Mouse (Mus musculus) hindbrain, embryonic 11.5 days (tissue): ENCODE results near the gene Mettl2. TPM values are rescaled to one million over a fixed set of nuclear protein-coding genes. Genes with fewer than 3 reads are reported as not detected.

Experiments
- ATAC-seq: fragments of 200-750 bp; cut with Nextera tagmentation; 2 replicates; pipeline ENCODE4 v1.8.0; 2017; ENCODE audit warnings: mild to moderate bottlenecking, moderate TSS enrichment, moderate library complexity; ENCODE audit not compliant: low FRiP score
- DNase-seq: peaks from one replicate; pipeline ENCODE4 v3.0.0-alpha.2; 2015; ENCODE audit warnings: low spot score
- H3K27ac ChIP-seq: fragments of 300-500 bp; sonication (generic); 2 replicates; pipeline ENCODE4 v1.5.1; 2014; ENCODE audit warnings: mild to moderate bottlenecking, low read depth, low read length
- H3K27me3 ChIP-seq: fragments of 300-500 bp; sonication (generic); 2 replicates; pipeline ENCODE4 v1.6.1; 2014; ENCODE audit warnings: mild to moderate bottlenecking, low read length, moderate library complexity, mixed read lengths; ENCODE audit not compliant: control insufficient read depth, insufficient read depth
- H3K36me3 ChIP-seq: fragments of 300-500 bp; sonication (generic); 2 replicates; pipeline ENCODE4 v1.6.1; 2014; ENCODE audit warnings: mild to moderate bottlenecking, low read length, moderate library complexity, mixed read lengths; ENCODE audit not compliant: control insufficient read depth, insufficient read depth
- H3K4me1 ChIP-seq: fragments of 300-500 bp; sonication (generic); replicated peaks from 2 replicates; pipeline ENCODE4 v1.6.1; 2014; ENCODE audit warnings: low read length, mixed read lengths; ENCODE audit not compliant: control insufficient read depth, insufficient read depth
- H3K4me2 ChIP-seq: fragments of 300-500 bp; sonication (generic); replicated peaks from 2 replicates; pipeline ENCODE4 v1.6.1; 2014; ENCODE audit warnings: mild to moderate bottlenecking, low read depth, low read length
- H3K4me3 ChIP-seq: fragments of 300-500 bp; sonication (generic); 2 replicates; pipeline ENCODE4 v1.5.1; 2014; ENCODE audit warnings: low read depth, low read length
- H3K9ac ChIP-seq: fragments of 300-500 bp; sonication (generic); 2 replicates; pipeline ENCODE4 v1.6.1; 2014; ENCODE audit warnings: low read depth, low read length
- H3K9me3 ChIP-seq: fragments of 300-500 bp; sonication (generic); 2 replicates; pipeline ENCODE4 v1.6.1; 2016; ENCODE audit warnings: low read length; ENCODE audit not compliant: control insufficient read depth
- WGBS: fragments of 180-500 bp; shearing (Covaris S2); extraction: QIAGEN DNeasy Blood & Tissue Kit; methylation state at CpG from one replicate; pipeline ENCODE4 v1.1.7; 2014; 5-methylcytosine and 5-hydroxymethylcytosine counted together
- polyA plus RNA-seq: library from polyadenylated mRNA; unstranded; fragments of >200 nt; fragmentation: Nextera tagmentation; extraction: Ambion mirVana; gene quantifications from 2 replicates; pipeline ENCODE4 v1.2.1, GENCODE M21; 2014

Gene Mettl2
- polyA plus RNA-seq, 1 experiment from 2014 or later = 45.5 TPM

DNA sequence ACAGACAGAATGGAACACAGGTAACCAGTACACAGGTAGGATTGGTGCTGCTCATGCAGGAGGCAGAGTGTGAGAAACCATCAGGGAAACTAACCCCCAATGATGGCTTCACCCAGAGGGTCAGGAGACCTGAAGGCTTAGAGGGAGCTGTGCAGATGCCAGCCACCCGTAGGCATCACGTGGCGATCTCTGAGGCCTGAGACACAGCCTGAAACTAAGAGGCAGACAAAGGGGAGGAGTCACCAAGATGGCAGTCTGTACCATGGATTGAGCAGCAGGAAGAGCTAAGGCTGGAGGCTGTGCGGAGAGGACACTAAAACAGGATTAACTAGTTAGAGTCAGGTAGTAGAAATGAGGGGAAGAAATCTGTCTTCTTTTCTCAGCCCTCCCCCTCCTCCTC, 24.5 kb downstream of the Mettl2 start:
- Histone ChIP-seq H3K27me3 (no peaks in the 10 kb centered on the region), H3K9me3 (no peaks in the 10 kb centered on the region), H3K27ac (no peak overlapping the region), H3K9ac (no peak overlapping the region), H3K4me1 (peaks cover 6% of the 10 kb centered on the region; the same call in 1 of the 2 replicates), H3K36me3 (no peaks in the 10 kb centered on the region), H3K4me2 (no peak overlapping the region), H3K4me3 (no peak overlapping the region)
- DNase-seq (no peak), ATAC-seq (no peak)
- 70% methylated on average over 4 of the region's 4 CpGs for WGBS

DNA sequence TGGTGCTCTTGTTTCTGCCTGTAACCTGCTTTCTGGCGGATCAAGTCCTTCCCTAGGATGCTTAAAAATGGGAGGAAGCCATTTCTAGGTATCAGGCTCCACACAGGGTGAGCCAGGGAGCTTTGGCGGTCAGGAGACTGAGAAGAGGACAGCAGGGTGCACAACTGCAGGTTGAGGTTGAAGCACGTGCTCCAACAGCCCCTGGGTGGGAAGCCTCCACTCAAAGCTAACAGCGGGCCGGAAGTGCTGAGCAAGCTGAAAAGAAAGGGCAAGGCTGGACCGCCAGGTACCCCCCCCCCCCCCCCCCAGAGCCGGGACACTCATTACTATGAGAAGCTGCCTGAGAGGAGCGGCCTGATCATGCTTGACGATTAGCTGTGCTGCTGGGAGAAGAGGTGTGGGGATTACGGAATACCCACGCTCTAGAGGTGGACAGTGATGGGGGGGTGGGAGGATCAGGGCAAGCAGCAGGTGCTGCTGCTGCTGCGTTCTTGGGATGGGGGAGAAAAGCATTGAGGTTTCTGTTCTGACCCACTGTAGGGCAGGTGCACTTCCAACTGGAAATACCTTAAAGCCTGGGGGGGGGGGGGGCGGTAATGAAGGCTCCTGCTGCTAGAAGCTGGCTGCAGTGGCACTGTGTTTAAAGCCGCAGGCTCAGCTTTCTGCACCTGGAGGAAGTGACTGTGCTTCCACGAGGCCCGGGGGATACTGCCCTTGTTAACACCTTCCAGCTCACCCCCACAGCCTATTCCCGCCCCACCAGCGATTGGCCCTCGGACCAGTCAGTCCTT, 25.2 kb downstream of the Mettl2 start:
- no peak overlapping the region for H3K4me3 ChIP-seq
- no peaks in the 10 kb centered on the region for H3K27me3 ChIP-seq
- H3K4me2 ChIP-seq = no peak overlapping the region; the same call in 1 of the 2 replicates
- H3K36me3 ChIP-seq = no peaks in the 10 kb centered on the region
- DNase-seq (peak; percentile 6), ATAC-seq (no peak)
- no peak overlapping the region for H3K9ac ChIP-seq
- H3K9me3 ChIP-seq = no peaks in the 10 kb centered on the region
- no peak overlapping the region for H3K27ac ChIP-seq
- 23% methylated on average over 18 of the region's 19 CpGs for WGBS
- peaks cover 6% of the 10 kb centered on the region; the same call in 1 of the 2 replicates for H3K4me1 ChIP-seq

DNA sequence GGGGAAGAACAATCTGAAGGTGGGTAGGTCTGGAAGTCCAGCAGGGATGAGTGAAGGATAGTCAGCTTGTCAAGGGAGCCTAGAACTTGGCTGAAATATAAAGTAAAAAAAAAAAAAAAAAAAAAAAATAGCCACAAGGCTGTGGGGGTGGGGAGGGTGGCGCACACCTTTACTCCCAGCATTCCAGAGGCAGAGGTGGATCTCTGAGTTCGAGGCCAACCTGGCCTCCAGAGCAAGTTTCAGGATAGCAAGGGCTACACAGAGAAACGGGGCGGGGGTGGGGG, 25.7 kb downstream of the Mettl2 start:
- H3K27ac ChIP-seq = no peak overlapping the region
- ATAC-seq (no peak), DNase-seq (no peak)
- no peak overlapping the region for H3K9ac ChIP-seq
- H3K27me3 ChIP-seq = no peaks in the 10 kb centered on the region
- no CpG with 5 or more reads among the region's 4 CpGs for WGBS
- no peak overlapping the region for H3K4me3 ChIP-seq
- H3K9me3 ChIP-seq = no peaks in the 10 kb centered on the region
- no peaks in the 10 kb centered on the region for H3K36me3 ChIP-seq
- H3K4me2 ChIP-seq = no peak overlapping the region
- peaks cover 6% of the 10 kb centered on the region; the same call in 1 of the 2 replicates for H3K4me1 ChIP-seq

DNA sequence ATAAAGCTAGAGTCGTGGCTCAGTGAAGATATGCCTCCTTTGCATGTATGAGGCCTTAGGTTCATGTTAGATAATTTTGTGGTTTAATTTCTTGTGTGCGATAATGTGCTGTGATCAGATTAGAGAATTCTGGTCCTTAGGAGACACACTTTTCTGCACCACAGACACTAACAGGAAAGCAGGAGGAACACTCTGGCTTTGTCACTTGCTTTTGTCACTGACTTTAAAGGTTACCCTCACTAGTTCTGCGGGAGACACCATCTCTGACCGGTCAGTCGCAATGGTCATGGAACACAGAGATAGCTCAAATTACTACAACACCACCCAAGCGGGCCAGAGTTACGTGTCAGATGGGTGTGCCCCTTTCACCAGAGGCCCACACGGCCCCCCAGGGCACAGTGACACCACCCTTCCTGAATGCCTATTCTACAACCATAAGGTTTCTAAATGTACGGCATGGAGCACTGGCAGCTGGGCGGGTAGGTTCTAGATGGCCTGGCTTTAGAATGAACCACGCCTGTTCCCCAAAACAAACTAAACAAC, 26.2 kb downstream of the Mettl2 start:
- no peak overlapping the region for H3K4me2 ChIP-seq
- H3K4me3 ChIP-seq = no peak overlapping the region
- no peaks in the 10 kb centered on the region for H3K36me3 ChIP-seq
- WGBS = 74% methylated on average over 11 of the region's 11 CpGs
- DNase-seq = no peak
- no peak overlapping the region for H3K9ac ChIP-seq
- H3K4me1 ChIP-seq = peaks cover 6% of the 10 kb centered on the region; the same call in 1 of the 2 replicates
- no peak overlapping the region for H3K27ac ChIP-seq
- no peaks in the 10 kb centered on the region for H3K9me3 ChIP-seq
- H3K27me3 ChIP-seq = no peaks in the 10 kb centered on the region
- ATAC-seq = no peak

DNA sequence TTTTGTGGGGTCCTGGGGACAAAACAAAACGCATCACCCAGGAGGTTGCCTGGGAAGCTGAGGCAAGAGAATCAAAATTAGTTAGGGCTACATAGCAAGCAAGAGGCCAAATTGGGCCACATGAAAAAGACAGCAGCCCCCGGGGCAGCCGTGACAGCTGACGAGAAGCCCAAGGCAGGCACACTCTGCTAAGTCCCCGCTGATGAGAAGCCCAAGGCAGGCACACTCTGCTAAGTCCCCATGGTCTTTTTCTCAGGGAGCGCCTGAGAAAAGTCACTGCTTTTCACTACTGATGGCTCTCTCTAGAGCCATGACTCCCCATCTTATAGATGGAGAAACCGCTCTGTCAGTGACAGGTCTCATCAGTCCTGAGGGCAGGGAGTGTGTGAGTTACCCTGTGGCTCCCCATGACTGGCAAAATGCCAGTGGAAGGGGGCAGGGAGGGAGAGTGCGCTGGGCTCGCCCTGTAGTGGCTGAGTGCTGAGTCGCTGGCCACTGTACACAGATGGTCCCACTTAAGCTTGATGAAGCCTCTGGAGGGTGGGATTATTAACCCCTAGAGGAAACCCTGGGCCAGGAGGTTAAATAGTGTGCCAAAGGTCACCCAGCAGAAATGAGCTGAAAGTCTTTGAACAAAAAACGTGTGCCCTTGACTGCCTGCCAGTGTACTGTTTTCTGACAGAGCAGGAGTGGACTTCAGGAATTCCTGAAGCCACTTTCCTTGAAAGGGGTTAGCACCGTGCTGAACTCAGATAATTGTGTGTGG, 27.0 kb downstream of the Mettl2 start:
- DNase-seq = peak; percentile 54
- Histone ChIP-seq H3K4me2 (no peak overlapping the region), H3K9me3 (no peaks in the 10 kb centered on the region), H3K27ac (no peak overlapping the region), H3K4me1 (peaks cover 6% of the 10 kb centered on the region; the same call in 1 of the 2 replicates), H3K27me3 (no peaks in the 10 kb centered on the region), H3K9ac (no peak overlapping the region), H3K4me3 (no peak overlapping the region), H3K36me3 (no peaks in the 10 kb centered on the region)
- ATAC-seq = peak; percentile 68
- WGBS = 35% methylated on average over 12 of the region's 12 CpGs

DNA sequence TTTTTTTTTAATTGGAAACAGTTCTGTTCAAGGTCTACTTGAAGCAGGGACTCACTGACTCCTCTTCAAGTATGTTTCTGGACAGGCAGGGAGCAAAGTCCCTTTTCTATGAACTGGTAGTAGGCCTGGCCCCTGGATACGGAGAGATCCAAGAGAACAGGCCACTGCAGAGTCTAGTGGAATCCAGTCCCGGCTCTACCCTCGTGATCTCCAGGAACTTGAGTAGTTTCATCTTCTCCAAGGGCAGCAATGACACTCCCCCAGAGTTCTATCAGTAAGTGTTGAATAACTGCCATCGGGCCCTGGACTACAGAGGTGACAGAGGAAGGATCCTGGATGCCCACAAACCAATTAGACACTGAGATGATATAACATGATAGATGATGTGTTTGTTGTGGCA, 29.7 kb downstream of the Mettl2 start:
- DNase-seq = no peak
- whole genome bisulfite sequencing = 79% methylated on average over 4 of the region's 4 CpGs
- Histone ChIP-seq H3K4me3 (no peak overlapping the region), H3K9me3 (no peaks in the 10 kb centered on the region), H3K36me3 (no peaks in the 10 kb centered on the region), H3K27me3 (no peaks in the 10 kb centered on the region), H3K27ac (no peak overlapping the region), H3K4me1 (peaks cover 6% of the 10 kb centered on the region; the same call in 1 of the 2 replicates), H3K9ac (no peak overlapping the region), H3K4me2 (no peak overlapping the region)
- ATAC-seq = no peak

DNA sequence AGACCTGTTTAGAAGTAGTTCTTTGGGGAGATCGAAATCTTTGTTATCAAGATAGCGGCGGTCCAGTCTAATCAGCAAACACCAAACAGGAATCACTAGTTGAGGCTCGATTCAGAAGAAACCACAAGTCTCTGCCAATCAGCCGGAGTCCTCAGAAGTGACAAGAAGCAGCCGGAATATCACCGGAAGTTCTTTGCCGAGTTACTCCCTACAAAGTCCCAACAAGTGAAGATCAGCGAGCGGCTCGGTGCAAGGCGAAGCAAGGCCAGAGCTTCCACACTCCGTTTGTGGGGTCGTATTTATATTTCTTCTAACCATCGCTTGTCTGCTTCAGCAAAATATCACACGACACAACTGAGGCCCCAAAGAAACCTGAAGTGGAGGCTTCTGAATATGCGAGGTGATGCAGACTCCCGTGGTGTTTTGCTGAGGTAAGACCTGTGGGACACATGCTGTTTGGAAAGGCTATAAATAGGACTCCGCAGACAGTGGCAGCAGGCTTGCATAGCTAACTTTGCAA, 30.6 kb downstream of the Mettl2 start:
- no peak for ATAC-seq
- DNase-seq = no peak
- Histone ChIP-seq H3K4me3 (no peak overlapping the region), H3K9ac (no peak overlapping the region), H3K27ac (no peak overlapping the region), H3K4me1 (peaks cover 6% of the 10 kb centered on the region; the same call in 1 of the 2 replicates), H3K4me2 (no peak overlapping the region), H3K36me3 (no peaks in the 10 kb centered on the region), H3K27me3 (no peaks in the 10 kb centered on the region), H3K9me3 (no peaks in the 10 kb centered on the region)
- WGBS = 86% methylated on average over 19 of the region's 19 CpGs

DNA sequence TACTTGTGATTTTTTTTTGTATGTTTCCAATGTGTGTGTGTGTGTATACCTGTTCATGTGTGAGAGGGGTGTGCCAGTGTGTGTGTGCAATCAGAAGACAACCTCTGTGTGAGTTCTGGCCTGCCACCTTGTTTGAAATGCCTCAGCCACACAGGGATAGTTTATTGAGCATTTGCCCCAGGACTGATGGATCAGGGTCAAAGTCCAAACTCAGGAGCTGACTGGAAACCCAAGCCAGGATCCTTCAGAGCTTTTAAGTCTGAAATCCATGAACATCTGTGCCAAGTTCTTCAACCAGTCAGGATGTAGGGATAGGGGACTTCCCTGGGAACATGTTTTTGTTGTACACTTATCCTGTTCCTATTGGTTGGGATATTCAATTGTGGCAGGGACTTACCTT, 31.8 kb downstream of the Mettl2 start:
- Histone ChIP-seq H3K36me3 (no peaks in the 10 kb centered on the region), H3K27me3 (no peaks in the 10 kb centered on the region), H3K4me2 (no peak overlapping the region), H3K4me1 (peaks cover 5% of the 10 kb centered on the region; the same call in 1 of the 2 replicates), H3K4me3 (no peak overlapping the region), H3K9ac (no peak overlapping the region), H3K27ac (no peak overlapping the region), H3K9me3 (0 out of 2 replicates have a peak, but pooled peaks cover 2% of the 10 kb centered on the region)
- DNase-seq = no peak
- ATAC-seq = no peak
